Mouse (Mus musculus): Measurements from ENCODE around the gene Dctn5. TPM values are rescaled to one million over a fixed set of nuclear protein-coding genes. Genes with fewer than 3 reads are reported as not detected.
A peak's percentile ranks its signal among the peaks of the same experiment; 100 is the strongest.

The Dctn5 gene
- polyA plus RNA-seq, 1 experiment from 2014 or later, result 66.0 TPM

DNA sequence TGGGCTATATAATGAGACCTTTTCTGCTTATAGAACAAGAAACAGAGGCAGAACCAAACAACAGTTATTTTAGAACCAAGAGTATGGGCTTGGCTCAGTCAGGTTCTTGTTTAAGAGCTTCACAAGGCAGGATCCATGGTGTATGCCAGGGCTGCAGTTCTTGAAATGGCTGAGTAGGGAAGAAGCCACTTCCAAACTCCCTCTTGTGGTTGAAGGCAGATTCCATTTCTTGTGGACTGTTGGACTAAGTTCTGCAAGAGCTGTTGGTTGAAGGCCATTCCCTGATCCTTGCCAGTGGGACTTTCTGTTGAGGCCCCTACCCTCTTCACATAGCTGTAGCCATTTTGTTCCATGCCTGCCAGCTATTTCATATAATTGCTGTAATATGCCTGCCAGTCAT is 61.1 kb downstream of the Dctn5 start:
- ATAC-seq (ENCODE audit: low FRiP score, low TSS enrichment), result no peak

DNA sequence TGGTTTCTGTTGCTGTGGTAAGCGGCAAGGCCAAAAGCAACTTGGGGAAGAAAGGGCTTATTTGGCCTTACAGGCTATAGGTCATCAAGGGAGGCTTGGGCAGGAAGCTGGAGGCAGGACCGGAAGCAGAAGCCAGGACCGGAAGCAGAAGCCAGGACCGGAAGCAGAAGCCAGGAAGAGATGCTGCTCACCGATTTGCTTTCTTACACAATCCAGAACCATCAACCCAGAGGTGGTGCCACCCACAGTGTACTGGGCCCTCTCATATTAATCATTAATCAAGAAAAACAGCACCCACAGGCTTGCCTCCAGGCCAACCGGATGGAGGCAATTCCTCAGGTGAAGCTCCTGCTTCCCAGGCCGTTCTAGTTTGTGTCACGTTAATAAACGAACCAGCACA is 63.9 kb downstream of the Dctn5 start:
- WGBS, result 73% methylated on average over 9 of the region's 9 CpGs
- Histone ChIP-seq H3K36me3 (ENCODE audit: control insufficient read depth, insufficient read depth, low read length) (no peaks in the 10 kb centered on the region), H3K9me3 (ENCODE audit: control insufficient read depth, low read length) (no peaks in the 10 kb centered on the region), H3K4me2 (replicated peaks; ENCODE audit: low read depth) (no peak overlapping the region), H3K27me3 (ENCODE audit: control insufficient read depth, insufficient read depth, low read length) (no peaks in the 10 kb centered on the region), H3K4me1 (replicated peaks; ENCODE audit: control insufficient read depth, insufficient read depth) (no peaks in the 10 kb centered on the region), H3K9ac (ENCODE audit: low read length) (no peak overlapping the region), H3K27ac (replicated peaks) (no peak overlapping the region), H3K4me3 (ENCODE audit: low read depth, low read length) (no peak overlapping the region)
- ATAC-seq (ENCODE audit: low FRiP score, low TSS enrichment), result peak; percentile 80
- TF ChIP-seq CTCF (IDR thresholded peaks at IDR 0.05; ENCODE audit: low read depth), result no peak
- no peak for TF ChIP-seq EP300 (optimal IDR thresholded peaks at IDR 0.05)
- peak; percentile 33 for DNase-seq (ENCODE audit: low spot score)

More for the DNA sequence above, 61.1 kb downstream of the Dctn5 start:
- Histone ChIP-seq H3K27me3 (ENCODE audit: control insufficient read depth, insufficient read depth, low read length) (no peaks in the 10 kb centered on the region), H3K4me3 (ENCODE audit: low read depth, low read length) (no peak overlapping the region), H3K9me3 (ENCODE audit: control insufficient read depth, low read length) (no peaks in the 10 kb centered on the region), H3K4me2 (replicated peaks; ENCODE audit: low read depth) (no peak overlapping the region), H3K9ac (ENCODE audit: low read length) (no peak overlapping the region), H3K4me1 (replicated peaks; ENCODE audit: control insufficient read depth, insufficient read depth) (no peaks in the 10 kb centered on the region), H3K27ac (replicated peaks) (no peak overlapping the region), H3K36me3 (ENCODE audit: control insufficient read depth, insufficient read depth, low read length) (no peaks in the 10 kb centered on the region)
- no peak for DNase-seq (ENCODE audit: low spot score)
- TF ChIP-seq CTCF (IDR thresholded peaks at IDR 0.05; ENCODE audit: low read depth), result peak; percentile 62
- no peak for TF ChIP-seq EP300 (optimal IDR thresholded peaks at IDR 0.05)

DNA sequence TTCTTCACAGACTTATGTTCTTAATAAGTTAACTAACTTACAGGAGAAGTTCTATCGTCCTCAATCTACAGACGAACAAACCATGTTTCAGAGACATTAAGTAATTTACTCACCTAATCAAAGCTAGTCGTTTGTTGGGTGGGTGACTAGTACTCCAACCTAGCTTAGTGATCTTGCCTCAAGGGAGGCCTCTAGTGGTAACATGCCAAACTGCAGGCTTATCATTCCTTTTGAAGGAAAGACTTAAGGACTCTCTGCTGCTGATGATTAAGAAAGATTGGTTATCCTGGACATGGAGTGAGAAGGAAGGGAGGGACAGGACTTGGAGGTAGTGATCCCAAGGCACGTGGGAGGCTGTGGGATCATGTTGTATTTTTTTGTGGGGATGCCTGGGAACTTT is 64.5 kb downstream of the Dctn5 start:
- no peak overlapping the region for H3K9ac ChIP-seq (ENCODE audit: low read length)
- H3K4me3 ChIP-seq (ENCODE audit: low read depth, low read length), result no peak overlapping the region
- no peaks in the 10 kb centered on the region for H3K36me3 ChIP-seq (ENCODE audit: control insufficient read depth, insufficient read depth, low read length)
- no peaks in the 10 kb centered on the region for H3K9me3 ChIP-seq (ENCODE audit: control insufficient read depth, low read length)
- H3K4me2 ChIP-seq (replicated peaks; ENCODE audit: low read depth), result no peak overlapping the region
- no peaks in the 10 kb centered on the region for H3K4me1 ChIP-seq (replicated peaks; ENCODE audit: control insufficient read depth, insufficient read depth)
- no peaks in the 10 kb centered on the region for H3K27me3 ChIP-seq (ENCODE audit: control insufficient read depth, insufficient read depth, low read length)
- ATAC-seq (ENCODE audit: low FRiP score, low TSS enrichment) (no peak), DNase-seq (ENCODE audit: low spot score) (peak; percentile 61)
- no peak overlapping the region for H3K27ac ChIP-seq (replicated peaks)
- 30% methylated on average over 4 of the region's 4 CpGs for WGBS
- TF ChIP-seq EP300 (optimal IDR thresholded peaks at IDR 0.05) (no peak), CTCF (IDR thresholded peaks at IDR 0.05; ENCODE audit: low read depth) (peak; percentile 85)

Other genes starting within 250 kb of the Dctn5 start
- 14.1 and 14.5 TPM in 2 replicates for gene Cog7, start 151.3 kb upstream of the Dctn5 start, polyA plus RNA-seq (2015; fragmentation: Nextera tagmentation; extraction: Ambion mirVana)
- gene Gga2, start 111.8 kb upstream of the Dctn5 start, polyA plus RNA-seq (2015; fragmentation: Nextera tagmentation; extraction: Ambion mirVana), result 31.5 and 33.5 TPM in 2 replicates
- 22.8 and 23.7 TPM in 2 replicates for gene Ubfd1, start 65.9 kb upstream of the Dctn5 start, polyA plus RNA-seq (2015; fragmentation: Nextera tagmentation; extraction: Ambion mirVana)
- 10.7 TPM in 2 replicates for gene Ears2, start 65.8 kb upstream of the Dctn5 start, polyA plus RNA-seq (2015; fragmentation: Nextera tagmentation; extraction: Ambion mirVana)
- gene Ndufab1, start 31.2 kb upstream of the Dctn5 start, polyA plus RNA-seq (2015; fragmentation: Nextera tagmentation; extraction: Ambion mirVana), result 582 and 605 TPM in 2 replicates
- 4.5 and 5.2 TPM in 2 replicates for gene Palb2, start 56 bp upstream of the Dctn5 start, polyA plus RNA-seq (2015; fragmentation: Nextera tagmentation; extraction: Ambion mirVana)
- gene Plk1, start 26.4 kb downstream of the Dctn5 start, polyA plus RNA-seq (2015; fragmentation: Nextera tagmentation; extraction: Ambion mirVana), result 20.5 and 26.9 TPM in 2 replicates
- gene Ern2, start 53.2 kb downstream of the Dctn5 start, polyA plus RNA-seq (2015; fragmentation: Nextera tagmentation; extraction: Ambion mirVana), result 33.5 and 37.3 TPM in 2 replicates
- 1.1 and 1.7 TPM in 2 replicates for gene Chp2, start 86.5 kb downstream of the Dctn5 start, polyA plus RNA-seq (2015; fragmentation: Nextera tagmentation; extraction: Ambion mirVana)
- 7.9 and 8.2 TPM in 2 replicates for gene Prkcb, start 155.7 kb downstream of the Dctn5 start, polyA plus RNA-seq (2015; fragmentation: Nextera tagmentation; extraction: Ambion mirVana)

Data from stomach, postnatal 0 days (tissue).